Mouse (Mus musculus): ENCODE measurements around the gene Snai3. TPM values are rescaled to one million over a fixed set of nuclear protein-coding genes. Genes with fewer than 3 reads are reported as not detected.

The Snai3 gene
- total and polyA plus RNA-seq, 3 experiments, result 0.06 TPM; not detected in 2

DNA sequence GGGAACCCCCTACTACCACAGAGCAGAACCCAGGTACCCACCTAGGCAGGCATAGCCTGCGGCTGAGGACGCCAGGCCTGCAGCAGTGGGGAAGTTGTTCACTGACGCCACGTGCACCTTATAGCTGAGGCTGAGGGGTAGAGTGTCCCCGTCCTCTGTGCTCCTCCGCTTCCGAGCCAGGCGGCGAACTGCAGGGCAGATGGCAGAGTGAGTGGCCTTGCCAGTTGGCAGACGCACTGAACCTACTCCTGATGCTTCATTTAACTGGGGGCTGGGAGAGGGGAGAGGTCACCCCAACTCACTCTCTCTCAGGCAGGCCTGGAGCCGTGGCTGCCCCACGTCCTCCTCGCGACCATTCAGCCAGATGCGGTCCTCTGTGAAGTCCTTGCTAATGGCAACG, 21.2 kb downstream of the Snai3 start:
- Histone ChIP-seq H3K36me3 (ENCODE audit: control insufficient read depth in 1 of 2, insufficient read depth in 2 of 2, low read length in 2 of 2) (no peaks in the 10 kb centered on the region), H3K9ac (ENCODE audit: control insufficient read depth, low read depth, low read length, poor library complexity, severe bottlenecking) (no peak overlapping the region), H3K4me3 (ENCODE audit: control insufficient read depth in 1 of 2, insufficient read depth in 1 of 2, low read depth in 2 of 2, low read length in 2 of 2) (no peak overlapping the region), H3K4me1 (ENCODE audit: control insufficient read depth in 1 of 2, insufficient read depth in 2 of 2, low read length in 2 of 2) (peaks cover 0 to 3% of the 10 kb centered on the region in 2 experiments; a peak in 1 of 4 replicates), H3K9me3 (replicated peaks; ENCODE audit: insufficient read depth, low read length) (no peaks in the 10 kb centered on the region), H3K27me3 (ENCODE audit: control insufficient read depth in 1 of 2, insufficient read depth in 2 of 2, low read length in 2 of 2) (no peaks in the 10 kb centered on the region), H3K27ac (ENCODE audit: control insufficient read depth, low read depth, low read length) (no peak overlapping the region), H3K79me2 (ENCODE audit: control insufficient read depth, insufficient read depth, low read length, poor library complexity) (0 out of 2 replicates have a peak, but pooled peaks cover 3% of the 10 kb centered on the region)
- DNase-seq (ENCODE audit: low read depth, low spot score), result no peak
- no peak for TF ChIP-seq CHD2 (IDR thresholded peaks at IDR 0.05; ENCODE audit: low read length)
- TF ChIP-seq UBTF (IDR thresholded peaks at IDR 0.05; ENCODE audit: borderline replicate concordance, insufficient read depth, low read depth, low read length), result no peak
- TF ChIP-seq POLR2A (IDR thresholded peaks at IDR 0.05; ENCODE audit: control insufficient read depth in 1 of 2, insufficient read depth in 1 of 2, low read depth in 1 of 2, low read length in 2 of 2, poor library complexity in 1 of 2), result no peak
- no peak for TF ChIP-seq CHD1 (IDR thresholded peaks at IDR 0.05; ENCODE audit: low read depth, low read length)
- no peak for TF ChIP-seq SMC3 (IDR thresholded peaks at IDR 0.05; ENCODE audit: low read depth, low read length)
- TF ChIP-seq ETS1 (IDR thresholded peaks at IDR 0.05; ENCODE audit: low read depth, low read length), result no peak
- TF ChIP-seq MYB (IDR thresholded peaks at IDR 0.05; ENCODE audit: low read depth, low read length), result no peak
- TF ChIP-seq ZMIZ1 (IDR thresholded peaks at IDR 0.05; ENCODE audit: low read depth, low read length), result no peak
- no peak for TF ChIP-seq BHLHE40 (IDR thresholded peaks at IDR 0.05; ENCODE audit: borderline replicate concordance, low read depth, low read length)
- no peak for TF ChIP-seq MAFK (IDR thresholded peaks at IDR 0.05; ENCODE audit: borderline replicate concordance, low read depth, low read length)
- TF ChIP-seq RCOR1 (IDR thresholded peaks at IDR 0.05; ENCODE audit: low read depth, low read length), result no peak
- TF ChIP-seq NELFE (IDR thresholded peaks at IDR 0.05; ENCODE audit: low read depth, low read length), result no peak
- TF ChIP-seq TAL1 (IDR thresholded peaks at IDR 0.05; ENCODE audit: low read length), result no peak
- no peak for TF ChIP-seq MYC (IDR thresholded peaks at IDR 0.05; ENCODE audit: low read depth, low read length)

DNA sequence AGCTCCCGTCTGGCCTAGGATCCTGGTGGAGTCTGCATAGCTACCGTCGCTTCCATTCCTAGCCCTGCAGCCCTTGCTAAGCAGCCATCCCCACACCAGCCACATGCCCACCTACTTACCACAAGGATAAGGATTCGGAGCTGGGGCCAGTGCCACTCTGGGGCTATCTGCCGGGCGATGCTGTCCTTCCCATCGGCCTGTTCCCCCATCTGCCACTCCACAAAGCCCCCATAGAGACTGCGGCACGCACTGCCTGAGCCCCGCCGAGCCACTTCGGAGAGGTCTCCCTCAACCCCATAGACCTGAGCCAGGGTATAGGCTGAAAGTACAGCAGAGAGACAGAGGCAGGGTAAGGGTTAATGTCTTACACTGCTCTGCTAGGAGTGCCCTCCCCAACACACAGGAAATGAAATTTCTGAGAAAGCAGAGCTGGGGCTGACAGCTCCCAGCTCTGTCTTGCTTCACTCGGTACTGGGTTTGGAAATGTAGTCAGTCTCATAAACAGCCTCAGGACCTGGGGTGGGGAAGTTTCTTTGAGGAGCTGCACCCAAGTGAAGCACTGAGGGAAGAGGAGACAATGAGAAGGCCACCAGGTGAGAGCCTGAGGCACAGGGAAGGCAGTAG, 22.7 kb downstream of the Snai3 start:
- Histone ChIP-seq H3K36me3 (ENCODE audit: control insufficient read depth in 1 of 2, insufficient read depth in 2 of 2, low read length in 2 of 2) (no peaks in the 10 kb centered on the region), H3K79me2 (ENCODE audit: control insufficient read depth, insufficient read depth, low read length, poor library complexity) (no peaks in the 10 kb centered on the region), H3K4me1 (ENCODE audit: control insufficient read depth in 1 of 2, insufficient read depth in 2 of 2, low read length in 2 of 2) (peaks cover 0 to 3% of the 10 kb centered on the region in 2 experiments; a peak in 1 of 4 replicates), H3K4me3 (ENCODE audit: control insufficient read depth in 1 of 2, insufficient read depth in 1 of 2, low read depth in 2 of 2, low read length in 2 of 2) (no peak overlapping the region), H3K27ac (ENCODE audit: control insufficient read depth, low read depth, low read length) (no peak overlapping the region), H3K9me3 (replicated peaks; ENCODE audit: insufficient read depth, low read length) (no peaks in the 10 kb centered on the region), H3K9ac (ENCODE audit: control insufficient read depth, low read depth, low read length, poor library complexity, severe bottlenecking) (no peak overlapping the region), H3K27me3 (ENCODE audit: control insufficient read depth in 1 of 2, insufficient read depth in 2 of 2, low read length in 2 of 2) (no peaks in the 10 kb centered on the region)
- TF ChIP-seq MAZ (IDR thresholded peaks at IDR 0.05; ENCODE audit: low read depth, low read length) (no peak), JUND (IDR thresholded peaks at IDR 0.05; ENCODE audit: low read depth, low read length) (no peak), MYC (IDR thresholded peaks at IDR 0.05; ENCODE audit: low read depth, low read length) (no peak), E2F4 (IDR thresholded peaks at IDR 0.05; ENCODE audit: borderline replicate concordance, low read depth, low read length) (no peak), SIN3A (IDR thresholded peaks at IDR 0.05; ENCODE audit: low read length) (no peak), POLR2A (IDR thresholded peaks at IDR 0.05; ENCODE audit: control insufficient read depth in 1 of 2, insufficient read depth in 1 of 2, low read depth in 1 of 2, low read length in 2 of 2, poor library complexity in 1 of 2) (no peak), BHLHE40 (IDR thresholded peaks at IDR 0.05; ENCODE audit: borderline replicate concordance, low read depth, low read length) (no peak), CTCF (IDR thresholded peaks at IDR 0.05 in 2 of 3, conservative IDR thresholded peaks at IDR 0.05 in 1 of 3; ENCODE audit: control insufficient read depth in 1 of 3, insufficient read depth in 1 of 3, low read depth in 2 of 3, low read length in 3 of 3, poor library complexity in 1 of 3, severe bottlenecking in 1 of 3) (no peak)
- DNase-seq (ENCODE audit: low read depth, low spot score), result no peak

Measured in MEL (cell line).